Mouse (Mus musculus) cerebral cortex, adult 2 months (tissue): ENCODE results near the gene Itga11.

Source experiments
- WGBS: fragments of 180-500 bp; shearing (Covaris S2); methylation state at CpG from one replicate; pipeline ENCODE4 v1.1.7; 2018; 5-methylcytosine and 5-hydroxymethylcytosine counted together

Itga11 gene

GRCm38 (mm10) chr9:62765346-62765745 is 87.7 kb downstream of the Itga11 start:
- WGBS: 46% methylated on average over 4 of the region's 4 CpGs

- 83% methylated on average over 17 of the region's 17 CpGs for WGBS
These were observed 89.8 kb downstream of the Itga11 start for GRCm38 (mm10) chr9:62767464-62767863.

GRCm38 (mm10) chr9:62768361-62768760 is 90.7 kb downstream of the Itga11 start:
- 57% methylated on average over 5 of the region's 5 CpGs for WGBS

GRCm38 (mm10) chr9:62772746-62773145 is 95.1 kb downstream of the Itga11 start:
- WGBS: 91% methylated on average over 8 of the region's 8 CpGs

GRCm38 (mm10) chr9:62775464-62775863 is 97.8 kb downstream of the Itga11 start:
- WGBS: 62% methylated on average over 4 of the region's 4 CpGs

- 4% methylated on average over 5 of the region's 5 CpGs for WGBS
These were observed 99.8 kb downstream of the Itga11 start for GRCm38 (mm10) chr9:62777461-62777860.

- WGBS: 55% methylated on average over 9 of the region's 9 CpGs
These were observed 101.1 kb downstream of the Itga11 start for GRCm38 (mm10) chr9:62778721-62779120.

GRCm38 (mm10) chr9:62781965-62782364 is 104.3 kb downstream of the Itga11 start:
- WGBS: 47% methylated on average over 3 of the region's 3 CpGs

- WGBS: 34% methylated on average over 16 of the region's 16 CpGs
These were observed 105.6 kb downstream of the Itga11 start for GRCm38 (mm10) chr9:62782976-62783781.

GRCm38 (mm10) chr9:62784233-62784632 is 106.6 kb downstream of the Itga11 start:
- WGBS: 81% methylated on average over 2 of the region's 2 CpGs

- WGBS: 54% methylated on average over 5 of the region's 5 CpGs
These were observed 109.1 kb downstream of the Itga11 start for GRCm38 (mm10) chr9:62786721-62787120.

- WGBS: 69% methylated on average over 12 of the region's 12 CpGs
These were observed 112.2 kb downstream of the Itga11 start for GRCm38 (mm10) chr9:62789856-62790255.

- 81% methylated on average over 2 of the region's 2 CpGs for WGBS
These were observed 121.6 kb downstream of the Itga11 start for GRCm38 (mm10) chr9:62799218-62799617.

- 15% methylated on average over 8 of the region's 8 CpGs for WGBS
These were observed 132.5 kb downstream of the Itga11 start for GRCm38 (mm10) chr9:62810095-62810494.

GRCm38 (mm10) chr9:62810543-62811515 is 133.2 kb downstream of the Itga11 start:
- WGBS: under 1% methylated on average over 58 of the region's 58 CpGs

- WGBS: under 1% methylated on average over 67 of the region's 68 CpGs
These were observed 134.0 kb downstream of the Itga11 start, which contains the start of gene Fem1b for GRCm38 (mm10) chr9:62811516-62812121. Gene Fem1b, minus strand, starts transcription at chr9:62811934.

- 15% methylated on average over 14 of the region's 14 CpGs for WGBS
These were observed 134.8 kb downstream of the Itga11 start for GRCm38 (mm10) chr9:62812216-62813049.

- WGBS: 97% methylated on average over 2 of the region's 2 CpGs
These were observed 137.1 kb downstream of the Itga11 start for GRCm38 (mm10) chr9:62814751-62815150.

- WGBS: 78% methylated on average over 9 of the region's 9 CpGs
These were observed 138.9 kb downstream of the Itga11 start for GRCm38 (mm10) chr9:62816323-62817098.

- 32% methylated on average over 12 of the region's 12 CpGs for WGBS
These were observed 139.5 kb downstream of the Itga11 start for GRCm38 (mm10) chr9:62817099-62817571.
